Comparison of ENCODE assay signal across 16 mouse cellular contexts in the genomic region with DNA sequence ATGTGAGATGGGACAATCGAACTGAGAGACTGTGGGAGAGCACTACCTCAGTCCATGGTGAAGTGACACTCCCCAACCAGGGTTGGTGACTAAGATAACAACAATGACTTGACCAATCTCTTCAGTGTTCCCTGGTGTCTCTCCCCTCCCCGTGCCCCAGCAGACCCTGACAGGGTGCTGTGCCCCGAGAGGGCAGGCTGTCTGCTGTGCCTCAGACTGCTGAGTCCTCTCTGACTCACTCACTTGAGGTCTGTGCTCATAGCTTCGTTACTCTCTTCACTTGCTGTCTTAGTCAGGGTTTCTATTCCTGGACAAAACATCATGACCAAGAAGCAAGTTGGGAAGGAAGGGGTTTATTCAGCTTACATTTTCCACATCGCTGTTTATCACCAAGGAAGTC.
DNase-seq lines count a peak whose midpoint lies in the region; ATAC-seq and TF ChIP-seq lines count a peak whose summit lies in the region.
"Had no signal": no experiment of that assay in that cellular context is flagged by ENCODE, and none has a peak within 500 bp of the region (broad histone marks: within the 10 kb centered on the region; RNA-seq: fewer than 3 reads in every experiment).

No protein-coding gene starts in this region.

- no peak overlapping the region for H3K9ac ChIP-seq in lung, postnatal 0 days (replicated peaks; ENCODE audit: low read depth)
- no peak overlapping the region for H3K9ac ChIP-seq in hindbrain, postnatal 0 days (replicated peaks; ENCODE audit: low read length)
- H3K9ac ChIP-seq: embryonic facial prominence, embryonic 15.5 days; hindbrain, embryonic 13.5 days; intestine, embryonic 15.5 days had no signal

- intact Hi-C loops in gastrocnemius, adult 2 months (cut with DNase I), result no loop called here
- intact Hi-C loops in gastrocnemius, postnatal 14 days (cut with DNase I; ENCODE audit: low total_unique reads), result loop anchor here (10.0 kb wide), 1 partner anchor 148 kb away; no protein-coding TSS in a partner anchor

- peak overlapping the region; percentile 71 for H3K27ac ChIP-seq in gastrocnemius, adult 2 months
- no peak overlapping the region for H3K27ac ChIP-seq in lung, postnatal 0 days (ENCODE audit: low read length)
- H3K27ac ChIP-seq in hindbrain, postnatal 0 days, result no peak overlapping the region
- H3K27ac ChIP-seq: embryonic facial prominence, embryonic 15.5 days; hindbrain, embryonic 13.5 days; intestine, embryonic 15.5 days; midbrain, embryonic 10.5 days had no signal

- H3K4me2 ChIP-seq in lung, postnatal 0 days (replicated peaks; ENCODE audit: low read depth, low read length), result no peak overlapping the region
- no peak overlapping the region for H3K4me2 ChIP-seq in hindbrain, postnatal 0 days (ENCODE audit: low read depth, low read length)
- H3K4me2 ChIP-seq: embryonic facial prominence, embryonic 15.5 days; hindbrain, embryonic 13.5 days; intestine, embryonic 15.5 days; liver, embryonic 11.5 days had no signal

- no peaks in the 10 kb centered on the region for H3K4me1 ChIP-seq in lung, postnatal 0 days (ENCODE audit: insufficient read depth, low read depth, low read length)
- peaks cover 7% of the 10 kb centered on the region for H3K4me1 ChIP-seq in hindbrain, postnatal 0 days (ENCODE audit: insufficient read depth, low read length)

- DNase-seq in gastrocnemius, adult 2 months, result no peak
- DNase-seq in gastrocnemius, postnatal 14 days, result no peak
- no peak for DNase-seq in lung, postnatal 0 days (ENCODE audit: low spot score)
- DNase-seq in lung, postnatal 36 days, result no peak
- peak; percentile 71 for DNase-seq in brain, adult 2 months (ENCODE audit: low read depth, low spot score)
- no peak for DNase-seq in hindbrain, postnatal 0 days (ENCODE audit: low spot score)
- no peak for DNase-seq in thymus, postnatal 14 days
- DNase-seq: cerebellum, postnatal 14 days; heart, adult 18-20 months; heart, postnatal 10 days; kidney, adult 9 months had no signal

- H3K4me3 ChIP-seq in gastrocnemius, adult 2 months, result no peak overlapping the region
- no peak overlapping the region for H3K4me3 ChIP-seq in lung, postnatal 0 days (ENCODE audit: low read depth, low read length)
- no peak overlapping the region for H3K4me3 ChIP-seq in hindbrain, postnatal 0 days (ENCODE audit: low read length)
- H3K4me3 ChIP-seq: embryonic facial prominence, embryonic 15.5 days; hindbrain, embryonic 13.5 days; intestine, embryonic 15.5 days; midbrain, embryonic 10.5 days had no signal

- H3K27me3 ChIP-seq in lung, postnatal 0 days (replicated peaks; ENCODE audit: insufficient read depth, low read length), result no peaks in the 10 kb centered on the region
- no peaks in the 10 kb centered on the region for H3K27me3 ChIP-seq in hindbrain, postnatal 0 days (ENCODE audit: insufficient read depth, low read length)
- H3K27me3 ChIP-seq: embryonic facial prominence, embryonic 15.5 days; hindbrain, embryonic 13.5 days; intestine, embryonic 15.5 days had no signal

- no peak for TF ChIP-seq EP300 in lung, postnatal 0 days (IDR thresholded peaks at IDR 0.05)

- peak; percentile 41; the same call in 1 of the 2 replicates for ATAC-seq in lung, postnatal 0 days
- no peak for ATAC-seq in hindbrain, postnatal 0 days
- ATAC-seq: intestine, embryonic 15.5 days had no signal

- 59% methylated on average over 5 of the region's 5 CpGs for WGBS in lung, postnatal 0 days
- 81% methylated on average over 5 of the region's 5 CpGs for WGBS in hindbrain, postnatal 0 days

- no peaks in the 10 kb centered on the region for H3K9me3 ChIP-seq in lung, postnatal 0 days (ENCODE audit: low read length)
- H3K9me3 ChIP-seq in hindbrain, postnatal 0 days (ENCODE audit: low read length), result no peaks in the 10 kb centered on the region
- H3K9me3 ChIP-seq: embryonic facial prominence, embryonic 15.5 days; hindbrain, embryonic 13.5 days; intestine, embryonic 15.5 days; midbrain, embryonic 10.5 days had no signal

- TF ChIP-seq CTCF in gastrocnemius, adult 2 months (IDR thresholded peaks at IDR 0.05), result no peak
- TF ChIP-seq CTCF in lung, postnatal 0 days (IDR thresholded peaks at IDR 0.05), result no peak
- no peak for TF ChIP-seq CTCF in hindbrain, postnatal 0 days (IDR thresholded peaks at IDR 0.05; ENCODE audit: low read depth)

- peaks cover 27% of the 10 kb centered on the region; the same call in 1 of the 2 replicates for H3K36me3 ChIP-seq in lung, postnatal 0 days (ENCODE audit: insufficient read depth, low read length)
- H3K36me3 ChIP-seq in hindbrain, postnatal 0 days (ENCODE audit: insufficient read depth, low read length), result no peaks in the 10 kb centered on the region
- H3K36me3 ChIP-seq: embryonic facial prominence, embryonic 15.5 days; hindbrain, embryonic 13.5 days; midbrain, embryonic 10.5 days had no signal
